Mouse (Mus musculus) neural tube, embryonic 13.5 days (tissue): ENCODE measurements around the gene Hoxc8. TPM values are rescaled to one million over a fixed set of nuclear protein-coding genes. Genes with fewer than 3 reads are reported as not detected.

ENCODE experiments used
- ATAC-seq: fragments of 200-750 bp; cut with Nextera tagmentation; 2 replicates; pipeline ENCODE4 v1.8.0; 2017; ENCODE audit warnings: low read depth, mild to moderate bottlenecking, moderate TSS enrichment, moderate library complexity
- H3K27ac ChIP-seq: fragments of 300-500 bp; sonication (generic); replicated peaks from 2 replicates; pipeline ENCODE4 v1.5.1; 2015; ENCODE audit warnings: moderate library complexity, mild to moderate bottlenecking, inconsistent platforms
- H3K27me3 ChIP-seq: fragments of 300-500 bp; sonication (generic); 2 replicates; pipeline ENCODE4 v1.6.1; 2015; ENCODE audit warnings: mild to moderate bottlenecking, inconsistent platforms
- H3K36me3 ChIP-seq: fragments of 300-500 bp; sonication (generic); 2 replicates; pipeline ENCODE4 v1.6.1; 2015; ENCODE audit warnings: mild to moderate bottlenecking, inconsistent platforms
- H3K4me1 ChIP-seq: fragments of 300-500 bp; sonication (generic); replicated peaks from 2 replicates; pipeline ENCODE4 v1.6.1; 2015; ENCODE audit warnings: inconsistent platforms
- H3K4me2 ChIP-seq: fragments of 300-500 bp; sonication (generic); 2 replicates; pipeline ENCODE4 v1.6.1; 2015; ENCODE audit warnings: inconsistent platforms, mild to moderate bottlenecking, moderate library complexity
- H3K4me3 ChIP-seq: fragments of 300-500 bp; sonication (generic); 2 replicates; pipeline ENCODE4 v1.5.1; 2015; ENCODE audit warnings: mild to moderate bottlenecking, inconsistent platforms
- H3K9ac ChIP-seq: fragments of 300-500 bp; sonication (generic); 2 replicates; pipeline ENCODE4 v1.6.1; 2015; ENCODE audit warnings: moderate library complexity, mild to moderate bottlenecking, inconsistent platforms
- H3K9me3 ChIP-seq: fragments of 300-500 bp; sonication (generic); 2 replicates; pipeline ENCODE4 v1.6.1; 2016; ENCODE audit warnings: inconsistent platforms
- WGBS: fragments of 180-500 bp; shearing (Covaris S2); methylation state at CpG from one replicate; pipeline ENCODE4 v1.1.7; 2015; 5-methylcytosine and 5-hydroxymethylcytosine counted together
- polyA plus RNA-seq: library from polyadenylated mRNA; unstranded; fragments of >200 nt; fragmentation: Nextera tagmentation; extraction: Ambion mirVana; gene quantifications from 2 replicates; pipeline ENCODE4 v1.2.1, GENCODE M21; 2015

The Hoxc8 gene
- polyA plus RNA-seq, 1 experiment from 2014 or later, result 75.8 TPM

DNA sequence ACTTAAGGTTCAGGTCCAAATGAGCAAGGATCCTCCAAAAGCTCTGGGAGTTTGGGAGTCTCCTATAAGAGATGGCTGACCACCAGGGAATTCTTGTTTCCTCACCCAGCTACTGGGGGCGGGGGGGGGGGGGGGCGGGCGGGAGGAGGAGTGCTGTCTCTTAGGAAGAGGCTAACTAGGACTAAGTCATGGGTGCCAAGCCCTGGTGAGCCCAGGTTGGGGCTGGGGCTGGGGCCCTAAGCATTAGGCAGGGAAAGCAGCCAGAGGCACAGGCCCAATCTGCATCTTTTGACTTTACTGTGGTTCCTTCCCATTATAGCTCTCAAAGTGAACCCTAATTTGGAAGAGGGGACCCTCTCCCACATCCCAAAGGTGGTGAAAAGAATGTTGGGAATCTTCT lies 41.8 kb downstream of the Hoxc8 start:
- H3K9me3 ChIP-seq, result no peaks in the 10 kb centered on the region
- peaks cover 97% of the 10 kb centered on the region for H3K4me1 ChIP-seq
- 0% methylated on average over 2 of the region's 3 CpGs for WGBS
- no peak for ATAC-seq
- H3K27me3 ChIP-seq, result no peaks in the 10 kb centered on the region
- H3K4me2 ChIP-seq, result peak overlapping the region; percentile 67
- no peaks in the 10 kb centered on the region for H3K36me3 ChIP-seq
- H3K4me3 ChIP-seq, result peak overlapping the region; percentile 22; the same call in 1 of the 2 replicates
- peak overlapping the region; percentile 97 for H3K27ac ChIP-seq
- H3K9ac ChIP-seq, result peak overlapping the region; percentile 62

DNA sequence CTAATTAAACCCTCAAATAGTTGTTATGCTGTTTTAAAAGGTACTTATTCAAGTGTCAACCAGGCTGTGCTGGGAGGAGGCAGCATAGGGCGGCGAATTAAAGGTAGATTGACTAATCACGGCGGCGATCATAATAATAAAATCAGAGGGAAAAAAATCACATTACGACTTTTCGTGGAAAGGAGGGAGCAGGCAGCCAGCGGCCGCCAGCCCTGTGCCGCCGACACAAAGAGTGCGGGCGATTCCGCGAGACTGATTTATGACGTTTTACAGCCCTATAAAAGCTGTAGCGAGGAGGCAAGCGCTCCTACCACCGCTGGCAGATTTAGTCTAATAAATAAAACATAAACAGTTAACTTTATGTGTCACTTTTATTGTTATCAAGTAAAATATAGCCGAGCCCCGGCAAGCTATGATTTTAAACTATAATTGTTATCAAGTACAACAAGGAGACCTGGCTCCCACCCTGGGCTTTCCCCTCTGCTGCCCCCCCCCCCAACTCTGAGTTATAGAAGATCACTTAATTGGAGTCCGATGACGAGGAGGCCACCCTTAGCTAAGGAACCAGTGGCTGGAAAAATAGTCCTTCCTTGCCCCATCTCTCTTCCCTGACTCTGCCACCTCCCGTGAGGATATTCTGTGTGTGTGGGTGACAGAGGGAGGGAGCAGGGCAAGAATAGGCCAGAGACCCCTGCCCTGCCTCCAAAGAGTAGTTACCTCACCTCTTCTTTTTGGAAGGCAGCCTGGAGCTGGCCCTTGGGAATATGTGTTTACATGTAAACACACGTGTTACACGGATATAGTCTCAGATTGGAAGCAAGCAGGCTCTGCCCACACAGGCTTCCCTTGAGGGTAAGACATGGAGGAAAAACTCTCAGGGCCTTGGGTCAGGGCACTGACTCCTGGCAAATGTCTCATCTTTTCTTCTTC lies 42.5 kb downstream of the Hoxc8 start:
- 1% methylated on average over 26 of the region's 26 CpGs for WGBS
- no peaks in the 10 kb centered on the region for H3K27me3 ChIP-seq
- peak; percentile 59 for ATAC-seq
- H3K4me3 ChIP-seq, result peak overlapping the region; percentile 22
- peak overlapping the region; percentile 67 for H3K4me2 ChIP-seq
- H3K4me1 ChIP-seq, result peaks cover 97% of the 10 kb centered on the region
- peak overlapping the region; percentile 97 for H3K27ac ChIP-seq
- H3K36me3 ChIP-seq, result no peaks in the 10 kb centered on the region
- H3K9ac ChIP-seq, result peak overlapping the region; percentile 62
- no peaks in the 10 kb centered on the region for H3K9me3 ChIP-seq

DNA sequence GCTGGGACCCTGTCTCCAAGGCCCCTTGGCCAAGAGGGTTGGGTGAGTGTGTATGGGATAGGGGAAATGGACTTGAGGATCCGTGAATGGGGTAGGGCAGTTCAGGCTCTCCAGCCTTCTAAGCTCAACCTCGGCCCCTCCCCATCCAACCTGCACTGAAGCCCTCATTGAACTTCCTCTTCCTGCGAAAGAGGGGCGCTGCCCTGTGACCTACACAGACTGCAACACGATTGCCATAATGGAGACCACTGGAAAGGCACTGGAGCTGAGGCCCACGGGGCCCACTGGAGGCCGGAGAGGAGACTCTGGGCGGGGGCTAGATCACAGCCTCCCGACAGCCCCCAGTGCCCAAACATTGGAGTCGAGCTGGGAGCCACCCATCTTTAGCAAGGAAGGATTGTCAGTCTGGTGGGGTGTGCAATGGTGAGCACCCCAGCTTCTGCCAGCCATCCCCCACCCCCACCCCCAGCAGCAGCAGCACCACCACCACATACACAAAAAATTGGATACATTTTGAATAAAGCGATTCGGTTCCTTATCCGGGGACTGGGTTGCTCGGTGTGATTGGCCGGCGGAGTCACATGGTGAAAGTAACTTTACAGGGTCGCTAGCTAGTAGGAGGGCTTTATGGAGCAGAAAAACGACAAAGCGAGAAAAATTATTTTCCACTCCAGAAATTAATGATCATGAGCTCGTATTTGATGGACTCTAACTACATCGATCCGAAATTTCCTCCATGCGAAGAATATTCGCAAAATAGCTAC lies 43.8 kb downstream of the Hoxc8 start:
- 2% methylated on average over 24 of the region's 24 CpGs for WGBS
- Histone ChIP-seq H3K9ac (peak overlapping the region; percentile 77), H3K9me3 (no peaks in the 10 kb centered on the region), H3K4me3 (peak overlapping the region; percentile 46), H3K27ac (peak overlapping the region; percentile 97), H3K4me1 (peaks cover 97% of the 10 kb centered on the region), H3K4me2 (peak overlapping the region; percentile 67), H3K36me3 (no peaks in the 10 kb centered on the region), H3K27me3 (no peaks in the 10 kb centered on the region)
- ATAC-seq, result peak; percentile 26; the same call in 1 of the 2 replicates

DNA sequence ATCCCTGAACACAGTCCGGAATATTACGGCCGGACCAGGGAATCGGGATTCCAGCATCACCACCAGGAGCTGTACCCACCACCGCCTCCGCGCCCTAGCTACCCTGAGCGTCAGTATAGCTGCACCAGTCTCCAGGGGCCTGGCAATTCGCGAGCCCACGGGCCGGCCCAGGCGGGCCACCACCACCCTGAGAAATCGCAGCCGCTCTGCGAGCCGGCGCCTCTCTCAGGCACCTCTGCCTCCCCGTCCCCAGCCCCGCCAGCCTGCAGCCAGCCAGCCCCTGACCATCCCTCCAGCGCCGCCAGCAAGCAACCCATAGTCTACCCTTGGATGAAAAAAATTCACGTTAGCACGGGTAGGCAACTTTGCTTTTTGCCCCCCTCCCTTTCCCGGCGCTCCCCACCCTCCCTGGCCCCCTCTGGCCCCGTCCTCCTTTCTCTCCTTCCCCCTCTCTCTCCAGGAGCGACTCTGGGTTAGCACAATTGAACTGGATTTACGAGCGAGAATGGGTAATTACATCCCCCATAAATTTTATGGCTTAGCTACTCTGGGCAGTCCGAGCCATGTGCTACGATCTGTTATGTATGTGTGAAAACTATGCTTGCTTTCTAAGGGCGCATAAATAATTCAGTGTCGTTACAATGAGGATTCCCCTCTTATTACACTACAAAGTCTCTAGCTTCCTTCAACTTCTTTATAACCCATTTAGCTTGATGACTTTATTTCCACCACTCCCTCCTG lies 44.6 kb downstream of the Hoxc8 start:
- Histone ChIP-seq H3K4me2 (peak overlapping the region; percentile 67), H3K27ac (peak overlapping the region; percentile 97), H3K9me3 (no peaks in the 10 kb centered on the region), H3K36me3 (no peaks in the 10 kb centered on the region), H3K27me3 (no peaks in the 10 kb centered on the region), H3K4me1 (peaks cover 97% of the 10 kb centered on the region), H3K4me3 (peak overlapping the region; percentile 46), H3K9ac (peak overlapping the region; percentile 77)
- ATAC-seq, result peak; percentile 90
- WGBS, result under 1% methylated on average over 34 of the region's 34 CpGs

DNA sequence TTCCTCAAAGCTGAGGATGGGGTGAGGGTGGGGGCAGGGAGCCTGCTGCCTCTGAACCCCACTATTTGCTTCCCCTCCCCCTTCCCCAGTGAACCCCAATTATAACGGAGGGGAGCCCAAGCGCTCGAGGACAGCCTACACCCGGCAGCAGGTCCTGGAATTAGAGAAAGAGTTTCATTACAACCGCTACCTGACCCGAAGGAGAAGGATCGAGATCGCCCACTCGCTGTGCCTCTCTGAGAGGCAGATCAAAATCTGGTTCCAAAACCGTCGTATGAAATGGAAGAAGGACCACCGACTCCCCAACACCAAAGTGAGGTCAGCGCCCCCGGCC lies 45.1 kb downstream of the Hoxc8 start:
- Histone ChIP-seq H3K36me3 (no peaks in the 10 kb centered on the region), H3K27ac (peak overlapping the region; percentile 97), H3K9ac (peak overlapping the region; percentile 77), H3K27me3 (no peaks in the 10 kb centered on the region), H3K4me2 (peak overlapping the region; percentile 67), H3K4me3 (peak overlapping the region; percentile 46), H3K4me1 (peaks cover 97% of the 10 kb centered on the region), H3K9me3 (no peaks in the 10 kb centered on the region)
- under 1% methylated on average over 14 of the region's 14 CpGs for WGBS
- ATAC-seq, result peak; percentile 9

DNA sequence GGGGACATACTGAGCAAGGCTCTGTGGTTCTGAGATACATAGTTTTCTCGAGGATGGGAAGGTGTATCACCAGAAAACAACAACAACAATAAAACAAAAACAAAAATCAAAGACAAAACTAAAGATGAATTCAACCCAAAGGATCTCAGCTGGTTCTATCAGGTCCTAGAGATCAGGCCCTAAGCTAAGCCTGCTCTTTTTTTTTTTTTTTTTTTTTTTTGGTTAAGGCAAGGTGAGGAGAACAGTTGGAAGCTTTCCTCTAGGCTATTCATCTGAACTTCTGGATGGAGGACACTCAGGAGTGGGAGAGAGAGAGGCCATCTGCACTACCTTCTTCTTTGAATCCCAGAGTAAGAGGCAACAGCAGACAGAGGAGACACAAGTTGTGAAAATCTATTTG lies 47.2 kb downstream of the Hoxc8 start:
- ATAC-seq, result no peak
- Histone ChIP-seq H3K36me3 (no peaks in the 10 kb centered on the region), H3K4me2 (peak overlapping the region; percentile 67), H3K4me1 (peaks cover 99% of the 10 kb centered on the region), H3K4me3 (peak overlapping the region; percentile 46), H3K27ac (peak overlapping the region; percentile 97), H3K9me3 (no peaks in the 10 kb centered on the region), H3K27me3 (no peaks in the 10 kb centered on the region), H3K9ac (peak overlapping the region; percentile 77)
- WGBS, result 17% methylated on average over 1 of the region's 1 CpGs

DNA sequence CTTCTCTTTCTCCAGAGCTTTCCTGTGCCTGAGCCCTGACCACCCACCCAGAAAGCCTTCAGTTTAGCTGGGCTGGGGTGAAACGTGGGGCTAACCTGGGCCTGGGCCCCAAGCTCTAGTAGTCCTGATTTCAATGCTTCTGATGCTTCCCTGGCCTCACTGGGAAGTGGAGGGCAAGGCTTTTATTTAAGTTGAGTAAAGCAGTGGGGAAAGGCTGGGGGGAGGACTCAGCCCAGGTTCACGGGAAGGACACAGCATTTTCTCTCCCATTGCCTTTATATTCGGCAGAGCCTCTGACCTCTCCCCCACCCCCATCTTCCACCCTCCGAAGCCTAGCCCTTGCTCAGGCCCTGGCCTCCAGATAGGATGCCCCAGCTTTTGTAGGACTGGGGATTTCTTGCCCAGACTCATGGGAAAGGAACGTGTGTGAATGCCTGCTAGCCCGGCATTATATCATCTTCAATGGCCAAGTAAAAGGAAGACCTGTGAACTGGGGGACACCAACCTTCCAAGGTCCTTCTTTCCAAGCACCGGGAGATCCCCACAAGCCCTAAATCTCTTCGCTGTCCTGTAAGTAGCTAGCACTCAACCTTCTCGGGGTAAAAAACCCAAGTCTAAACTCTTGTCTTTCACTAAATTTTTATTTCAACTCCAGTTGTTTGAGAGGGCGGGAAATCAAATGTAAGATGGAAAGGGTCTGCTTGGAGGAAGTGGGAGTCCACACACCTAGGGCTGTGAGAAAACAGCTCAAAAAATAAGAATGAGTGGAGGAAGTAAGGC lies 48.5 kb downstream of the Hoxc8 start:
- H3K4me3 ChIP-seq, result peak overlapping the region; percentile 46
- no peaks in the 10 kb centered on the region for H3K27me3 ChIP-seq
- peak overlapping the region; percentile 85 for H3K27ac ChIP-seq
- H3K9me3 ChIP-seq, result no peaks in the 10 kb centered on the region
- peak overlapping the region; percentile 67 for H3K4me2 ChIP-seq
- H3K4me1 ChIP-seq, result peaks cover 99% of the 10 kb centered on the region
- WGBS, result 6% methylated on average over 10 of the region's 10 CpGs
- ATAC-seq, result no peak
- peak overlapping the region; percentile 77 for H3K9ac ChIP-seq
- H3K36me3 ChIP-seq, result no peaks in the 10 kb centered on the region

DNA sequence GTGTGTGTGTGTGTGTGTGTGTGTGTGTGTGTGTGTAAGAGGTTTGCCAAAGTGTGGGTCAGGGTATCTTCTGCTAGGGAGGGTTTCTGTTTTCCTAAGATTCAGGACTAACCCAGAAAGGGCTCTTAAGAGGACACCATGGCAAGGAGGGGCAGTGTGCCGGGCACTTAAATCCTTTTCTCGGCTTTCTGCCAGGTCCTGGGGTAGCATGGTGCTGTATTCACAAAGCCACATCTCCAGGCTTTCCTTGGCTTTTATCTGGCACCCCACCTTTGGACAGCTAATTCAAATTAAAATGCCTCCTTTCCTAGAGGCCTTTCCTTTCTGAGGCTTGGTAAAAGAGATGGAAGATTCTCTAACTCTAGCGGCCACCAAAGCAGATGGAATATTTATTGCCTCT lies 49.2 kb downstream of the Hoxc8 start:
- Histone ChIP-seq H3K4me2 (peak overlapping the region; percentile 67), H3K4me3 (peak overlapping the region; percentile 46), H3K4me1 (peaks cover 99% of the 10 kb centered on the region), H3K27ac (peak overlapping the region; percentile 85), H3K9me3 (no peaks in the 10 kb centered on the region), H3K9ac (peak overlapping the region; percentile 77), H3K36me3 (no peaks in the 10 kb centered on the region), H3K27me3 (no peaks in the 10 kb centered on the region)
- ATAC-seq, result no peak
- 6% methylated on average over 3 of the region's 3 CpGs for WGBS

DNA sequence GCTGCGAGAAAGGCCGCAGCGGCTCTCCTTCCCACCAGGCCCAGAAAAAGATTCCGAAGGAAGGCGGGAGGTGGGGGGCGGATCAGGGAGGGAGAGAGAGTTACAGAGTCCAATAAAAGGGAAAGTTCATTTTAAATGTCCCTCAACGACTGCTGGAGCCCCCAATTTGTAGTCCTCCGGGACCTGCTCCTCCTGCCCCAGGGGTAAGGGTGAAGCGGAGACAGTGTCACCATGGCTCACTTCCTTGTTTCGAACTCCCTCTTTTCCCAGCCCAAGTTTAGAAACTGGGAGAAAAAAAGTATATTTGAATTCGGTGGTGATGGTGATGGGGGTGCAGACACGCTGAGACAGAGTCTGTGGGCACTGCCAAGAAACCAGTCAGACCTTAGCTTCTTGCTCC lies 50.2 kb downstream of the Hoxc8 start:
- Histone ChIP-seq H3K27ac (peak overlapping the region; percentile 85), H3K4me3 (peak overlapping the region; percentile 20), H3K4me2 (peak overlapping the region; percentile 67), H3K9ac (peak overlapping the region; percentile 77), H3K36me3 (no peaks in the 10 kb centered on the region), H3K9me3 (no peaks in the 10 kb centered on the region), H3K4me1 (peaks cover 90% of the 10 kb centered on the region), H3K27me3 (no peaks in the 10 kb centered on the region)
- no peak for ATAC-seq
- WGBS, result 9% methylated on average over 12 of the region's 12 CpGs

DNA sequence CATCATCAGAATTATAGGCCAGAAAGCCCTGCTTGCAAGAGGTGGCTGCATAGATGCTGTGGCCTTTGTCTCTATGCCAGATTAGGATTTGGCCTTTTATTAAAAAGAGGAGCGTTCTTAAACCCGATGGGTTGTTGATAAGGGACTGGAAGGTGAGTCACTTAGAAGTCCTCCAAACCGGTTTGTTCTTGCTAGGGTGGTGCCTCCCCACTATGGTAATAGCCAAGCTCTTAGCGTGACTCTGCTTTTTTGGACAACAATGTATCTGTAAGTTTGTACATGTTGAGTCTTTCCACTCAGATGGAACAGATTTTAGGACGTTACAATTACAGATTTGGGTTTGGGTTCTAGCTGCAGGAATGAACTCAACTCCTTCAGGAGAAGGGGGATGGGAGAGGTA lies 51.2 kb downstream of the Hoxc8 start:
- peak overlapping the region; percentile 67 for H3K4me2 ChIP-seq
- H3K9me3 ChIP-seq, result no peaks in the 10 kb centered on the region
- H3K4me3 ChIP-seq, result no peak overlapping the region
- no peaks in the 10 kb centered on the region for H3K36me3 ChIP-seq
- H3K27me3 ChIP-seq, result no peaks in the 10 kb centered on the region
- peaks cover 87% of the 10 kb centered on the region for H3K4me1 ChIP-seq
- peak overlapping the region; percentile 77 for H3K9ac ChIP-seq
- WGBS, result 12% methylated on average over 5 of the region's 5 CpGs
- H3K27ac ChIP-seq, result peak overlapping the region; percentile 85
- no peak for ATAC-seq

DNA sequence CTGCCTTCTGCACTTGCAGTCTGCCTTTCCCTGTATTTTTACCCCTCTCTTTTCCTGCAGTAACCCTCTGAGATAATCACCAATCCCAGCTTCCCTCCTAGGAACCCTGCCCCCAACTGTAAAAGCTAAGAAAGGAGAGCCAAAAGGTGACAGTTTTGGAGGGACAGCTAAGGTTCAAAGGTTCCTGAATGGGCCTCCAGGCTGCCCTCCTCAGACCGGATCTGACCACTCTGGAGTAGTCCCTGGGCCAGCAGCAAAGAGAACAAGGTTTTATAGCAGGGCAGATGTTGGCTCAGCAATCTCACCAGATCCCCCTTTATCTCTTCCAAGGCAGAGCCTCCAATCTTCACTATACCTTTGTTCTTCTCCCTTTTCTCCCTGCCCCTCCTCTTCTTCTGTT lies 51.8 kb downstream of the Hoxc8 start:
- H3K27me3 ChIP-seq, result no peaks in the 10 kb centered on the region
- peaks cover 85% of the 10 kb centered on the region for H3K4me1 ChIP-seq
- H3K27ac ChIP-seq, result peak overlapping the region; percentile 85; the same call in 1 of the 2 replicates
- peak overlapping the region; percentile 67 for H3K4me2 ChIP-seq
- 11% methylated on average over 1 of the region's 1 CpGs for WGBS
- ATAC-seq, result no peak
- no peak overlapping the region for H3K4me3 ChIP-seq
- no peaks in the 10 kb centered on the region for H3K36me3 ChIP-seq
- peak overlapping the region; percentile 26; the same call in 1 of the 2 replicates for H3K9ac ChIP-seq
- no peaks in the 10 kb centered on the region for H3K9me3 ChIP-seq
